Mouse (Mus musculus) stomach, embryonic 15.5 days (tissue): Measurements from ENCODE around the gene Atp5g1. TPM values are rescaled to one million over a fixed set of nuclear protein-coding genes. Genes with fewer than 3 reads are reported as not detected.

Source experiments
- ATAC-seq: fragments of 200-750 bp; cut with Nextera tagmentation; 2 replicates; pipeline ENCODE4 v1.8.0; 2017; ENCODE audit warnings: low read depth, moderate number of reproducible peaks, moderate TSS enrichment; ENCODE audit not compliant: insufficient read depth, low FRiP score
- H3K27ac ChIP-seq: fragments of 300-500 bp; sonication (generic); 2 replicates; pipeline ENCODE4 v1.5.1; 2015; ENCODE audit warnings: mild to moderate bottlenecking, inconsistent platforms
- H3K27me3 ChIP-seq: fragments of 300-500 bp; sonication (generic); replicated peaks from 2 replicates; pipeline ENCODE4 v1.6.1; 2015; ENCODE audit warnings: inconsistent platforms
- H3K36me3 ChIP-seq: fragments of 300-500 bp; sonication (generic); 2 replicates; pipeline ENCODE4 v1.6.1; 2015; ENCODE audit warnings: inconsistent platforms
- H3K4me1 ChIP-seq: fragments of 300-500 bp; sonication (generic); 2 replicates; pipeline ENCODE4 v1.6.1; 2015; ENCODE audit warnings: inconsistent platforms
- H3K4me2 ChIP-seq: fragments of 300-500 bp; sonication (generic); 2 replicates; pipeline ENCODE4 v1.6.1; 2015; ENCODE audit warnings: mild to moderate bottlenecking, inconsistent platforms
- H3K4me3 ChIP-seq: fragments of 300-500 bp; sonication (generic); replicated peaks from 2 replicates; pipeline ENCODE4 v1.5.1; 2015; ENCODE audit warnings: inconsistent platforms
- H3K9ac ChIP-seq: fragments of 300-500 bp; sonication (generic); 2 replicates; pipeline ENCODE4 v1.6.1; 2015; ENCODE audit warnings: inconsistent platforms
- H3K9me3 ChIP-seq: fragments of 300-500 bp; sonication (generic); 2 replicates; pipeline ENCODE4 v1.6.1; 2016; ENCODE audit warnings: inconsistent platforms
- WGBS: fragments of 180-500 bp; shearing (Covaris S2); methylation state at CpG from one replicate; pipeline ENCODE4 v1.1.7; 2015; 5-methylcytosine and 5-hydroxymethylcytosine counted together
- polyA plus RNA-seq: library from polyadenylated mRNA; unstranded; fragments of >200 nt; fragmentation: Nextera tagmentation; extraction: Ambion mirVana; gene quantifications from 2 replicates; pipeline ENCODE4 v1.2.1, GENCODE M21; 2015

Gene Atp5g1
- polyA plus RNA-seq, 1 experiment from 2014 or later, result 882 TPM

GRCm38 (mm10) chr11:96092674-96093291 lies 17.3 kb upstream of the Atp5g1 start:
- ATAC-seq, result no peak
- H3K4me1 ChIP-seq, result no peaks in the 10 kb centered on the region
- 41% methylated on average over 7 of the region's 7 CpGs for WGBS
- H3K4me2 ChIP-seq, result no peak overlapping the region
- H3K36me3 ChIP-seq, result no peaks in the 10 kb centered on the region
- H3K9ac ChIP-seq, result no peak overlapping the region
- no peak overlapping the region for H3K27ac ChIP-seq
- H3K9me3 ChIP-seq, result no peaks in the 10 kb centered on the region
- H3K27me3 ChIP-seq, result no peaks in the 10 kb centered on the region
- H3K4me3 ChIP-seq, result no peak overlapping the region

DNA sequence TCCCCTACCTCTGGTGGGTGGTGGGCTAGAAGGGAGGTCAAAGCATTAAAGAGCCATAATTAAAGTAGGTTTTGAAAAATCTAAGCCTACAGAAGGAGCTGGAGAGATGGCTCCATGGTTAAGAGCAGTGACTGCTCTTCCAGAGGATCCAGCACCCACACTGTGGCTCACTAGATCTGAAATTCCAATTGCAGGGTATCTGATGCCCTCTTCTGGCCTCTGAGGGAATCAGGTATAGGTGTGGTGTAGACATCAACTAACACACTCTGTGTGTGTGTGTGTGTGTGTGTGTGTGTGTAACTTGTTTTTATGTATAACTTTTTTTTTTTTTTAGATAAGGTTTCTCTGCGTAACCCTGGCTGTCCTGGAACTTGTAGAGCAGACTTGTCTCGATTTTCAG lies 15.6 kb upstream of the Atp5g1 start:
- H3K27me3 ChIP-seq, result no peaks in the 10 kb centered on the region
- H3K4me1 ChIP-seq, result no peaks in the 10 kb centered on the region
- H3K36me3 ChIP-seq, result no peaks in the 10 kb centered on the region
- no peak overlapping the region for H3K27ac ChIP-seq
- H3K9me3 ChIP-seq, result no peaks in the 10 kb centered on the region
- no peak overlapping the region for H3K9ac ChIP-seq
- H3K4me3 ChIP-seq, result no peak overlapping the region
- ATAC-seq, result no peak
- H3K4me2 ChIP-seq, result no peak overlapping the region
- 62% methylated on average over 2 of the region's 2 CpGs for WGBS

GRCm38 (mm10) chr11:96087981-96088380 lies 12.5 kb upstream of the Atp5g1 start:
- no peak overlapping the region for H3K4me3 ChIP-seq
- H3K27me3 ChIP-seq, result no peaks in the 10 kb centered on the region
- H3K9ac ChIP-seq, result no peak overlapping the region
- H3K27ac ChIP-seq, result no peak overlapping the region
- no peaks in the 10 kb centered on the region for H3K9me3 ChIP-seq
- ATAC-seq, result no peak
- no peaks in the 10 kb centered on the region for H3K36me3 ChIP-seq
- WGBS, result 86% methylated on average over 6 of the region's 6 CpGs
- H3K4me2 ChIP-seq, result no peak overlapping the region
- H3K4me1 ChIP-seq, result no peaks in the 10 kb centered on the region

GRCm38 (mm10) chr11:96082682-96083081 lies 7.2 kb upstream of the Atp5g1 start:
- ATAC-seq, result no peak
- Histone ChIP-seq H3K36me3 (no peaks in the 10 kb centered on the region), H3K4me2 (no peak overlapping the region), H3K4me1 (no peaks in the 10 kb centered on the region), H3K4me3 (no peak overlapping the region), H3K9ac (no peak overlapping the region), H3K9me3 (no peaks in the 10 kb centered on the region), H3K27me3 (no peaks in the 10 kb centered on the region), H3K27ac (no peak overlapping the region)
- 76% methylated on average over 3 of the region's 3 CpGs for WGBS

- H3K4me1 ChIP-seq, result peaks cover 4% of the 10 kb centered on the region; the same call in 1 of the 2 replicates
- H3K4me2 ChIP-seq, result no peak overlapping the region
- no peak overlapping the region for H3K4me3 ChIP-seq
- no peaks in the 10 kb centered on the region for H3K36me3 ChIP-seq
- H3K9me3 ChIP-seq, result no peaks in the 10 kb centered on the region
- no peaks in the 10 kb centered on the region for H3K27me3 ChIP-seq
- 77% methylated on average over 5 of the region's 5 CpGs for WGBS
- H3K9ac ChIP-seq, result no peak overlapping the region
- no peak overlapping the region for H3K27ac ChIP-seq
- no peak for ATAC-seq
Observed at GRCm38 (mm10) chr11:96080736-96081135, 5.3 kb upstream of the Atp5g1 start.

- H3K27ac ChIP-seq, result peak overlapping the region; percentile 86
- H3K4me1 ChIP-seq, result peaks cover 12% of the 10 kb centered on the region; the same call in 1 of the 2 replicates
- H3K9ac ChIP-seq, result no peak overlapping the region
- H3K4me3 ChIP-seq, result peak overlapping the region; percentile 42
- WGBS, result 62% methylated on average over 13 of the region's 13 CpGs
- H3K9me3 ChIP-seq, result no peaks in the 10 kb centered on the region
- peak overlapping the region; percentile 61 for H3K4me2 ChIP-seq
- no peak for ATAC-seq
- H3K36me3 ChIP-seq, result no peaks in the 10 kb centered on the region
- H3K27me3 ChIP-seq, result no peaks in the 10 kb centered on the region
Observed at GRCm38 (mm10) chr11:96076221-96077105, 993 bp upstream of the Atp5g1 start.

DNA sequence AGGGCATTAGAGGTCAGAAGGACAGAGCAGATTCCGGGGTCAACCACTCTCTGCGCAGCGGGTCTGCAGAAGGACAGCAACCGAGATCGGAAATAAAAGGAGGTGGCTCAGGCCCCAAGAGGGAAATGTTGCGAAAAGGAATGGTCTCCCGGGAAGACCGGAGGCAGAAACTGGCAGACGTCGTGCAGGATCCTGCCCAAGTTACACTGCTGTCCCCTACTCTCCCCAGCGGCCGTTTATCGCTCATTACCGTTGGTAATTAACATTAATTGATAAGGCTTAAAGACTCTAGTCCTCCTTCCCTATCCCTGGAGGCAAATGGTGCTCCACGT lies 327 bp downstream of the Atp5g1 start:
- Histone ChIP-seq H3K4me3 (peak overlapping the region; percentile 85), H3K27ac (peak overlapping the region; percentile 83), H3K27me3 (no peaks in the 10 kb centered on the region), H3K4me1 (peaks cover 12% of the 10 kb centered on the region; the same call in 1 of the 2 replicates), H3K9ac (peak overlapping the region; percentile 89), H3K36me3 (peaks cover 5% of the 10 kb centered on the region; the same call in 1 of the 2 replicates), H3K9me3 (no peaks in the 10 kb centered on the region), H3K4me2 (peak overlapping the region; percentile 79)
- ATAC-seq, result no peak
- WGBS, result 0% methylated on average over 15 of the region's 15 CpGs

DNA sequence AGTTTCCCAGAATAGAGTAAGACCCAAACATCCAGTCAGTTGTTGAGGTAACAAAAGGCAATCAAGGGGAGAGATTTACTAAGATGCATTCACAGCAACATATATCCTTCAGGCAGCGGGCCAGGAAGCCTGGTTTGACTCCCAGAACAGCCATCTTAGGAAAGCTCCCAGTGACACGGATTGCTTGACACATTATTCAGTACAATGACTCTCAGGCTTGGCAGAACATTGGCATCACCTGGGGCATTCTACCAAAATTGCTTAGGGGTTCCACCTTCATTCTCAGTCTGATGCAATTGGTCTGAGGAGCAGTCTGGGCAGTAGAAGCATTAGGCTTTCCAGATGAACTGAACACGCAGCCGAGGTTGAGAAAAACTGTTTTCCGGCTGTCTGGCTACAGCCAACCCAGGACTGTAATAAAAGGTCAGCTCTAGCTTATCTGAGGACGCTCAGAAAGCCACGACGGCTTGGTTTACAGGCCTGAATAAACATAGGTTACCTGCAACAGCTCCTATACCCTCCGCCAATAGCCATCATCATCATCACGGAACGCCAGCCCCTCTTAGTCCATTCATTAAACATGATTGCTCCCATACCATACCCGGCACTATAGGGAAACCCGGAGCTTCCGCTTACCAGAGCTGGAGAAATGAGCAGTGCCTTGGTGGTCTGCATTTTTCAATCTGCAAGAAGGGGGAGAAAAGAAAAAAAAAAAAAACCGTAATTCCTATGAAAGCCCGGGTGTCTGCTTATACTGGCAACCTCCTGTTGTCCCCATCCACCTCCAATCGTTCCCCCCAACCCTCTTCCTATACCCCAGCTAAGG lies 906 bp downstream of the Atp5g1 start:
- WGBS, result 11% methylated on average over 17 of the region's 17 CpGs
- Histone ChIP-seq H3K4me3 (peak overlapping the region; percentile 85), H3K27ac (peak overlapping the region; percentile 83)

GRCm38 (mm10) chr11:96073295-96073993 lies 2.0 kb downstream of the Atp5g1 start:
- Histone ChIP-seq H3K4me3 (peak overlapping the region; percentile 85; the same call in 1 of the 2 replicates), H3K4me2 (peak overlapping the region; percentile 79; the same call in 1 of the 2 replicates), H3K27me3 (no peaks in the 10 kb centered on the region), H3K36me3 (peaks cover 5% of the 10 kb centered on the region; the same call in 1 of the 2 replicates), H3K9me3 (no peaks in the 10 kb centered on the region), H3K4me1 (peaks cover 12% of the 10 kb centered on the region; the same call in 1 of the 2 replicates), H3K27ac (no peak overlapping the region), H3K9ac (no peak overlapping the region)
- WGBS, result 80% methylated on average over 9 of the region's 9 CpGs
- ATAC-seq, result no peak

More for the DNA sequence above, 906 bp downstream of the Atp5g1 start:
- H3K36me3 ChIP-seq, result peaks cover 5% of the 10 kb centered on the region; the same call in 1 of the 2 replicates
- H3K9ac ChIP-seq, result peak overlapping the region; percentile 89
- H3K4me2 ChIP-seq, result peak overlapping the region; percentile 79
- H3K27me3 ChIP-seq, result no peaks in the 10 kb centered on the region
- no peaks in the 10 kb centered on the region for H3K9me3 ChIP-seq
- no peak for ATAC-seq
- H3K4me1 ChIP-seq, result peaks cover 12% of the 10 kb centered on the region; the same call in 1 of the 2 replicates

- peaks cover 5% of the 10 kb centered on the region; the same call in 1 of the 2 replicates for H3K36me3 ChIP-seq
- H3K27ac ChIP-seq, result no peak overlapping the region
- WGBS, result 97% methylated on average over 1 of the region's 1 CpGs
- H3K9ac ChIP-seq, result no peak overlapping the region
- H3K9me3 ChIP-seq, result no peaks in the 10 kb centered on the region
- no peak overlapping the region for H3K4me3 ChIP-seq
- no peak for ATAC-seq
- peaks cover 7% of the 10 kb centered on the region; the same call in 1 of the 2 replicates for H3K4me1 ChIP-seq
- H3K4me2 ChIP-seq, result no peak overlapping the region
- no peaks in the 10 kb centered on the region for H3K27me3 ChIP-seq
Observed at GRCm38 (mm10) chr11:96071013-96071412, 4.5 kb downstream of the Atp5g1 start.

- WGBS, result 88% methylated on average over 7 of the region's 7 CpGs
- Histone ChIP-seq H3K9ac (no peak overlapping the region), H3K4me1 (peaks cover 7% of the 10 kb centered on the region; the same call in 1 of the 2 replicates), H3K27me3 (no peaks in the 10 kb centered on the region), H3K9me3 (no peaks in the 10 kb centered on the region), H3K36me3 (peaks cover 5% of the 10 kb centered on the region; the same call in 1 of the 2 replicates), H3K27ac (no peak overlapping the region), H3K4me2 (no peak overlapping the region), H3K4me3 (no peak overlapping the region)
- ATAC-seq, result no peak
Observed at GRCm38 (mm10) chr11:96070353-96070752, 5.1 kb downstream of the Atp5g1 start.
